Mouse (Mus musculus): ENCODE results near the gene Micall2.

- no peak for TF ChIP-seq MAX (IDR thresholded peaks at IDR 0.05; ENCODE audit: low read length)
- no peak for TF ChIP-seq MYB (IDR thresholded peaks at IDR 0.05; ENCODE audit: low read depth, low read length)
- TF ChIP-seq POLR2A (IDR thresholded peaks at IDR 0.05; ENCODE audit: control insufficient read depth in 1 of 2, insufficient read depth in 1 of 2, low read depth in 1 of 2, low read length in 2 of 2, poor library complexity in 1 of 2) = no peak
- TF ChIP-seq EP300 (IDR thresholded peaks at IDR 0.05; ENCODE audit: low read depth in 1 of 2, low read length in 2 of 2) = no peak
- TF ChIP-seq BHLHE40 (IDR thresholded peaks at IDR 0.05; ENCODE audit: borderline replicate concordance, low read depth, low read length) = no peak
- TF ChIP-seq SIN3A (IDR thresholded peaks at IDR 0.05; ENCODE audit: low read length) = no peak
Observed at GRCm38 (mm10) chr5:139657959-139658602, 78.1 kb downstream of the Micall2 start.

Data from MEL (cell line).